8 mouse cellular contexts compared by ENCODE assay signal in the genomic region with DNA sequence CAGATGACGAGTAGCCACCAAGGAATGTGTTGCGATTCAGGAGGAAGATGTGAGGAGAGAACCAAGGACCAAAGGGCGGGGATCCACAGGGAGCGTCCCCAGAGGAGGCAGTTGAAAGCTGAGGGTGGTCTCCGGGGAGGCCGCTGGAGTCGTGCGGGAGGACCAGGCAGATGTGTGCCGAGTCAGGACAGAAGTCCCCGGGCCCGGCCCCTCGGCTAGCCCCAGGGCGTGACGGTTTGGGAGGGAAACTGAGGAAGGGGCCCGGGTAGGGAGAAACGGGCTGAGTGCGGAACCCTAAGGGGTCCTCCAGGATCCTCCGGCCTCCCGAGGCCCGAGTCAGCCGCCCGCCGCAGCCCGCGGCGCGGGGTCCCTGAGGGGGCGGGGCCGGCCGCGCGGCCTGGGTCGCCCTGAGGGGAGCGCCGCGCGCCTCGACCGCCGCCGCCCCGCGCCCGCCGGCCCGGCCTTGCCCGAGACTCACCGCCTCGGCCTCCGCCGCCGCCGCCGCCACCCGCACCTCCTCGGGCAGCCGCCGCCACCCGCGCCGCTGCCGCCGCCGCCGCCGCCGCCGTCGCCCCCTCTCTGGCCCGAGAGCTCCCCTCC. TPM values are rescaled to one million over a fixed set of nuclear protein-coding genes. Genes with fewer than 3 reads are reported as not detected.
DNase-seq lines count a peak whose midpoint lies in the region; ATAC-seq and TF ChIP-seq lines count a peak whose summit lies in the region.

No protein-coding gene starts in this region.

- 4% methylated on average over 45 of the region's 70 CpGs for WGBS in embryonic facial prominence, embryonic 15.5 days
- WGBS in hindbrain, embryonic 13.5 days = under 1% methylated on average over 26 of the region's 70 CpGs
- 5% methylated on average over 49 of the region's 70 CpGs for WGBS in liver, adult 2 months
- WGBS in neural tube, embryonic 14.5 days = 0% methylated on average over 17 of the region's 70 CpGs

- no peaks in the 10 kb centered on the region for H3K9me3 ChIP-seq in embryonic facial prominence, embryonic 15.5 days (replicated peaks)
- no peaks in the 10 kb centered on the region for H3K9me3 ChIP-seq in hindbrain, embryonic 13.5 days
- H3K9me3 ChIP-seq in neural tube, embryonic 14.5 days (ENCODE audit: control insufficient read depth, low read length) = no peaks in the 10 kb centered on the region

- 0 out of 2 replicates have a peak, but pooled peaks cover 16% of the 10 kb centered on the region for H3K36me3 ChIP-seq in embryonic facial prominence, embryonic 15.5 days
- peaks cover 9% of the 10 kb centered on the region; the same call in 1 of the 2 replicates for H3K36me3 ChIP-seq in hindbrain, embryonic 13.5 days
- H3K36me3 ChIP-seq in liver, adult 2 months (ENCODE audit: control insufficient read depth, insufficient read depth, low read length) = no peaks in the 10 kb centered on the region; the same call in 1 of the 2 replicates
- H3K36me3 ChIP-seq in neural tube, embryonic 14.5 days (ENCODE audit: control insufficient read depth, insufficient read depth, low read length) = no peaks in the 10 kb centered on the region

- H3K27ac ChIP-seq in embryonic facial prominence, embryonic 15.5 days (replicated peaks) = peak overlapping the region; percentile 61
- H3K27ac ChIP-seq in hindbrain, embryonic 13.5 days = peak overlapping the region; percentile 73
- H3K27ac ChIP-seq in liver, adult 2 months (replicated peaks; ENCODE audit: insufficient read depth, low read depth, low read length) = no peak overlapping the region
- H3K27ac ChIP-seq in neural tube, embryonic 14.5 days (ENCODE audit: low read depth, low read length) = peak overlapping the region; percentile 66

- TF ChIP-seq CTCF in liver, adult 2 months (IDR thresholded peaks at IDR 0.05; ENCODE audit: low read depth, low read length) = no peak

- H3K27me3 ChIP-seq in embryonic facial prominence, embryonic 15.5 days = no peaks in the 10 kb centered on the region
- H3K27me3 ChIP-seq in hindbrain, embryonic 13.5 days = no peaks in the 10 kb centered on the region
- no peaks in the 10 kb centered on the region for H3K27me3 ChIP-seq in liver, adult 2 months (ENCODE audit: control insufficient read depth, insufficient read depth, low read length)
- H3K27me3 ChIP-seq in neural tube, embryonic 14.5 days (ENCODE audit: control insufficient read depth, insufficient read depth, low read length) = no peaks in the 10 kb centered on the region

- TF ChIP-seq POLR2A in liver, adult 2 months (IDR thresholded peaks at IDR 0.05; ENCODE audit: extremely low read depth, insufficient read depth, low read length) = no peak

- peaks cover 8% of the 10 kb centered on the region for H3K79me2 ChIP-seq in liver, adult 2 months (ENCODE audit: control insufficient read depth, insufficient read depth, low read length)

- peak; percentile 32 to 57 for DNase-seq in layer of hippocampus, postnatal 10 days (ENCODE audit: low spot score in 2 of 2)
- no peak for DNase-seq in layer of hippocampus, postnatal 36 days
- DNase-seq in MN1 (ENCODE audit: low spot score) = peak; percentile 12
- DNase-seq in liver, adult 2 months (ENCODE audit: extremely low read depth, low read depth, low spot score) = no peak
- no peak for DNase-seq in right cerebral cortex, adult 18-20 months

- H3K9ac ChIP-seq in embryonic facial prominence, embryonic 15.5 days = peak overlapping the region; percentile 86
- H3K9ac ChIP-seq in hindbrain, embryonic 13.5 days = peak overlapping the region; percentile 99
- peak overlapping the region; percentile 88 for H3K9ac ChIP-seq in liver, adult 2 months (ENCODE audit: low read depth, low read length)
- peak overlapping the region; percentile 97 for H3K9ac ChIP-seq in neural tube, embryonic 14.5 days (replicated peaks; ENCODE audit: low read depth, low read length)

- H3K4me3 ChIP-seq in embryonic facial prominence, embryonic 15.5 days (replicated peaks) = peak overlapping the region; percentile 58
- H3K4me3 ChIP-seq in hindbrain, embryonic 13.5 days = peak overlapping the region; percentile 94
- H3K4me3 ChIP-seq in liver, adult 2 months (ENCODE audit: insufficient read depth, low read depth, low read length) = peak overlapping the region; percentile 67
- peak overlapping the region; percentile 81 for H3K4me3 ChIP-seq in neural tube, embryonic 14.5 days (ENCODE audit: low read depth, low read length)

- peaks cover 37% of the 10 kb centered on the region for H3K4me1 ChIP-seq in embryonic facial prominence, embryonic 15.5 days
- H3K4me1 ChIP-seq in hindbrain, embryonic 13.5 days (replicated peaks) = peaks cover 50% of the 10 kb centered on the region
- H3K4me1 ChIP-seq in liver, adult 2 months (ENCODE audit: control insufficient read depth, insufficient read depth, low read length) = peaks cover 4% of the 10 kb centered on the region; the same call in 1 of the 2 replicates
- peaks cover 19% of the 10 kb centered on the region for H3K4me1 ChIP-seq in neural tube, embryonic 14.5 days (ENCODE audit: control insufficient read depth, insufficient read depth, low read length)

- peak overlapping the region; percentile 74 for H3K4me2 ChIP-seq in embryonic facial prominence, embryonic 15.5 days (replicated peaks)
- H3K4me2 ChIP-seq in hindbrain, embryonic 13.5 days = peak overlapping the region; percentile 88
- peak overlapping the region; percentile 77 for H3K4me2 ChIP-seq in neural tube, embryonic 14.5 days (ENCODE audit: low read depth, low read length)

- peak; percentile 1; the same call in 1 of the 2 replicates for ATAC-seq in embryonic facial prominence, embryonic 15.5 days (ENCODE audit: insufficient number of reproducible peaks, low FRiP score, low TSS enrichment, low read depth)
- ATAC-seq in hindbrain, embryonic 13.5 days (ENCODE audit: low FRiP score) = peak; percentile 37
- peak; percentile 44 for ATAC-seq in neural tube, embryonic 14.5 days (ENCODE audit: low read depth)

RNA-seq across cellular contexts. Expression of gene Gmfg, which starts 1.5 kb away (rescaled TPM):
- 1 to 10 TPM; 4.2 to 4.3 TPM for total RNA-seq in layer of hippocampus, postnatal 10 days (2021)
- total RNA-seq in layer of hippocampus, postnatal 36 days (2021) = 1 to 10 TPM; 1.2 to 2.0 TPM
- 16.8 and 18.1 TPM in 2 replicates for polyA plus RNA-seq in embryonic facial prominence, embryonic 15.5 days (2015; fragmentation: Nextera tagmentation; extraction: Ambion mirVana)
- polyA plus RNA-seq in hindbrain, embryonic 13.5 days (2015; fragmentation: Nextera tagmentation; extraction: Ambion mirVana) = 5.2 and 5.3 TPM in 2 replicates
- total RNA-seq in liver, adult 2 months (2014; rRNA removed) = 18.4 and 24.4 TPM in 2 replicates
- polyA plus RNA-seq in liver, adult 2 months (2012; rRNA removed) = 4.0 and 4.6 TPM in 2 replicates
- 1.8 and 3.9 TPM in 2 replicates for polyA plus RNA-seq in neural tube, embryonic 14.5 days (2014; fragmentation: Nextera tagmentation; extraction: Ambion mirVana)

RNA-seq across cellular contexts. Expression of gene Lrfn1, which starts 16.0 kb away (rescaled TPM):
- 10 to 100 TPM; 91.8 to 96.1 TPM for total RNA-seq in layer of hippocampus, postnatal 10 days (2021)
- total RNA-seq in layer of hippocampus, postnatal 36 days (2021) = 10 to 100 TPM; 64.3 to 72.3 TPM
- polyA plus RNA-seq in embryonic facial prominence, embryonic 15.5 days (2015; fragmentation: Nextera tagmentation; extraction: Ambion mirVana) = 4.8 and 5.3 TPM in 2 replicates
- polyA plus RNA-seq in hindbrain, embryonic 13.5 days (2015; fragmentation: Nextera tagmentation; extraction: Ambion mirVana) = 11.3 and 11.8 TPM in 2 replicates
- total RNA-seq in liver, adult 2 months (2014; rRNA removed) = 0.18 TPM in 1 of 2 replicates, not detected in the other
- 0.70 and 0.71 TPM in 2 replicates for polyA plus RNA-seq in liver, adult 2 months (2012; rRNA removed)
- polyA plus RNA-seq in neural tube, embryonic 14.5 days (2014; fragmentation: Nextera tagmentation; extraction: Ambion mirVana) = 18.8 and 23.4 TPM in 2 replicates

RNA-seq across cellular contexts. Expression of gene Paf1, which starts 43.0 kb away (rescaled TPM):
- total RNA-seq in layer of hippocampus, postnatal 10 days (2021) = 10 to 100 TPM; 73.3 to 93.0 TPM
- total RNA-seq in layer of hippocampus, postnatal 36 days (2021) = 10 to 100 TPM; 68.9 to 70.1 TPM
- polyA plus RNA-seq in embryonic facial prominence, embryonic 15.5 days (2015; fragmentation: Nextera tagmentation; extraction: Ambion mirVana) = 78.9 and 84.9 TPM in 2 replicates
- polyA plus RNA-seq in hindbrain, embryonic 13.5 days (2015; fragmentation: Nextera tagmentation; extraction: Ambion mirVana) = 93.0 and 100 TPM in 2 replicates
- total RNA-seq in liver, adult 2 months (2014; rRNA removed) = 16.1 TPM in 2 replicates
- polyA plus RNA-seq in liver, adult 2 months (2012; rRNA removed) = 52.8 and 59.1 TPM in 2 replicates
- polyA plus RNA-seq in neural tube, embryonic 14.5 days (2014; fragmentation: Nextera tagmentation; extraction: Ambion mirVana) = 81.9 and 87.2 TPM in 2 replicates

RNA-seq across cellular contexts. Expression of gene Med29, which starts 43.3 kb away (rescaled TPM):
- 10 to 100 TPM; 20.5 to 20.9 TPM for total RNA-seq in layer of hippocampus, postnatal 10 days (2021)
- total RNA-seq in layer of hippocampus, postnatal 36 days (2021) = 10 to 100 TPM; 18.3 to 19.6 TPM
- 47.7 and 52.1 TPM in 2 replicates for polyA plus RNA-seq in embryonic facial prominence, embryonic 15.5 days (2015; fragmentation: Nextera tagmentation; extraction: Ambion mirVana)
- 43.7 and 44.8 TPM in 2 replicates for polyA plus RNA-seq in hindbrain, embryonic 13.5 days (2015; fragmentation: Nextera tagmentation; extraction: Ambion mirVana)
- 13.4 and 17.6 TPM in 2 replicates for total RNA-seq in liver, adult 2 months (2014; rRNA removed)
- 49.2 and 50.9 TPM in 2 replicates for polyA plus RNA-seq in liver, adult 2 months (2012; rRNA removed)
- 38.3 and 42.2 TPM in 2 replicates for polyA plus RNA-seq in neural tube, embryonic 14.5 days (2014; fragmentation: Nextera tagmentation; extraction: Ambion mirVana)

RNA-seq across cellular contexts. Expression of gene Zfp36, which starts 55.7 kb away (rescaled TPM):
- 1 to 10 TPM; 3.4 to 3.9 TPM for total RNA-seq in layer of hippocampus, postnatal 10 days (2021)
- total RNA-seq in layer of hippocampus, postnatal 36 days (2021) = 1 to 10 TPM; 3.1 to 3.9 TPM
- polyA plus RNA-seq in embryonic facial prominence, embryonic 15.5 days (2015; fragmentation: Nextera tagmentation; extraction: Ambion mirVana) = 20.2 and 23.5 TPM in 2 replicates
- polyA plus RNA-seq in hindbrain, embryonic 13.5 days (2015; fragmentation: Nextera tagmentation; extraction: Ambion mirVana) = 4.6 and 4.9 TPM in 2 replicates
- 16.4 and 25.4 TPM in 2 replicates for total RNA-seq in liver, adult 2 months (2014; rRNA removed)
- polyA plus RNA-seq in liver, adult 2 months (2012; rRNA removed) = 41.1 and 54.3 TPM in 2 replicates
- 2.6 and 3.7 TPM in 2 replicates for polyA plus RNA-seq in neural tube, embryonic 14.5 days (2014; fragmentation: Nextera tagmentation; extraction: Ambion mirVana)

Comparison
In these comparisons a context has a peak if more than half of its experiments do, and no peak if none do; other contexts are left out.
1. DNase-seq: peak in layer of hippocampus, postnatal 10 days (2 of 2) and MN1 (single experiment); none in layer of hippocampus, postnatal 36 days (0 of 2), liver, adult 2 months (single experiment) and right cerebral cortex, adult 18-20 months (single experiment).
2. Peak in every context shown above with its lines, with median percentiles within 50 percentile points of each other: ATAC-seq, H3K4me2 ChIP-seq, H3K4me3 ChIP-seq and H3K9ac ChIP-seq.